Mouse (Mus musculus) heart, embryonic 11.5 days (tissue): ENCODE measurements around the gene Adamts16. TPM values are rescaled to one million over a fixed set of nuclear protein-coding genes. Genes with fewer than 3 reads are reported as not detected.

Source experiments
- ATAC-seq: fragments of 200-750 bp; cut with Nextera tagmentation; replicated peaks from 2 replicates; pipeline ENCODE4 v1.8.0; 2017; ENCODE audit warnings: moderate library complexity; ENCODE audit not compliant: insufficient number of reproducible peaks, low FRiP score, low TSS enrichment
- H3K27ac ChIP-seq: fragments of 300-500 bp; sonication (generic); 2 replicates; pipeline ENCODE4 v1.5.1; 2014; ENCODE audit warnings: mild to moderate bottlenecking, low read depth, low read length
- H3K27me3 ChIP-seq: fragments of 300-500 bp; sonication (generic); 2 replicates; pipeline ENCODE4 v1.6.1; 2014; ENCODE audit warnings: mild to moderate bottlenecking, low read length, mixed read lengths; ENCODE audit not compliant: control insufficient read depth, insufficient read depth
- H3K36me3 ChIP-seq: fragments of 300-500 bp; sonication (generic); 2 replicates; pipeline ENCODE4 v1.6.1; 2014; ENCODE audit warnings: mild to moderate bottlenecking, low read length, moderate library complexity, mixed read lengths; ENCODE audit not compliant: control insufficient read depth, insufficient read depth
- H3K4me1 ChIP-seq: fragments of 300-500 bp; sonication (generic); 2 replicates; pipeline ENCODE4 v1.6.1; 2014; ENCODE audit warnings: low read length; ENCODE audit not compliant: control insufficient read depth, insufficient read depth
- H3K4me2 ChIP-seq: fragments of 300-500 bp; sonication (generic); 2 replicates; pipeline ENCODE4 v1.6.1; 2014; ENCODE audit warnings: mild to moderate bottlenecking, moderate library complexity
- H3K4me3 ChIP-seq: fragments of 300-500 bp; sonication (generic); 2 replicates; pipeline ENCODE4 v1.5.1; 2014; ENCODE audit warnings: low read depth, low read length
- H3K9ac ChIP-seq: fragments of 300-500 bp; sonication (generic); 2 replicates; pipeline ENCODE4 v1.6.1; 2014; ENCODE audit warnings: mild to moderate bottlenecking, low read depth, low read length, moderate library complexity
- H3K9me3 ChIP-seq: fragments of 300-500 bp; sonication (generic); replicated peaks from 2 replicates; pipeline ENCODE4 v1.6.1; 2016; ENCODE audit warnings: low read length; ENCODE audit not compliant: control insufficient read depth
- WGBS: fragments of 180-500 bp; shearing (Covaris S2); extraction: QIAGEN DNeasy Blood & Tissue Kit; methylation state at CpG from one replicate; pipeline ENCODE4 v1.1.7; 2014; ENCODE audit not compliant: insufficient replicate concordance; 5-methylcytosine and 5-hydroxymethylcytosine counted together
- polyA plus RNA-seq: library from polyadenylated mRNA; unstranded; fragments of >200 nt; fragmentation: Nextera tagmentation; extraction: Ambion mirVana; gene quantifications from 2 replicates; pipeline ENCODE4 v1.2.1, GENCODE M21; 2014

Gene Adamts16
- polyA plus RNA-seq, 1 experiment from 2014 or later, result 0.10 TPM

DNA sequence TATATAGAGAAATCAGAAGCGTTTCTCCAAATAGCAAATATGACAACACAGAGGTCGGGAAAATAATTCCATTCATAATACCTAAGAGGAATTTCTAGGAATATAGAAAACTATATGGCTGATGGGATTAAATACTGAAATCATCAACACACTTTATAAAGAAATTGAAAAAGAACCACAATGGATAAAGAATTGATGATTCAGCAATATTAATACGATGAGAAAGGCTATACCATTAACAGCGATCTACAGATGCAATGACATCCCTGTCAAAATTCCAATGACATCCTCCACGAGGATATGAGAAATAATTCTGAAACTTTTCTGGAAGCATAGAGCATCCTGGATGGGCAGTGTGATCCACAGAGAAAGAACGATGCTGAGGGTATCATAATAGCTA is 76.9 kb downstream of the Adamts16 start:
- H3K9ac ChIP-seq, result no peak overlapping the region
- no peaks in the 10 kb centered on the region for H3K36me3 ChIP-seq
- H3K4me2 ChIP-seq, result no peak overlapping the region
- ATAC-seq, result no peak
- H3K9me3 ChIP-seq, result no peaks in the 10 kb centered on the region
- H3K4me3 ChIP-seq, result no peak overlapping the region
- no peak overlapping the region for H3K27ac ChIP-seq
- 74% methylated on average over 6 of the region's 6 CpGs for WGBS
- no peaks in the 10 kb centered on the region for H3K4me1 ChIP-seq
- no peaks in the 10 kb centered on the region for H3K27me3 ChIP-seq

DNA sequence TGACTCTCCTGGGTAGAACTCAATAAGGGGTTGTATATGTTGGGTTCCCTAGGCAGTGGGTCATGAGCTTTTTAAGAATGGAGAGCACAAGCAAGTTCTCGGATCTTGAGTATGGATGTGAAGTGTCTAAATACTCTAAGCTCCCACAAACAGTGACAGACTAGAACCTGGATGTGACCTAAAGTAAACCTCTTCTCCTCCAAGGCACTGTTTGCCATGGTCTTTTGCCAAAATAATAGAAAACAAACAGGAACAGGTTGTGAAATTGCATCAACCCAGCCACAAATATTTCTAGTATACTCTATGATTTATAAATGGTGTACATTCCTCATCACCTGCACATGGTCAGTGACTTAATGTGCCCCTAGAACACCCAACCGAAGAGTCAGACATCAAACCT is 79.0 kb downstream of the Adamts16 start:
- H3K4me3 ChIP-seq, result no peak overlapping the region
- no peak for ATAC-seq
- H3K27ac ChIP-seq, result no peak overlapping the region
- no peaks in the 10 kb centered on the region for H3K4me1 ChIP-seq
- H3K4me2 ChIP-seq, result no peak overlapping the region
- no peaks in the 10 kb centered on the region for H3K36me3 ChIP-seq
- H3K9ac ChIP-seq, result no peak overlapping the region
- WGBS, result 76% methylated on average over 2 of the region's 2 CpGs
- H3K27me3 ChIP-seq, result no peaks in the 10 kb centered on the region
- H3K9me3 ChIP-seq, result no peaks in the 10 kb centered on the region

DNA sequence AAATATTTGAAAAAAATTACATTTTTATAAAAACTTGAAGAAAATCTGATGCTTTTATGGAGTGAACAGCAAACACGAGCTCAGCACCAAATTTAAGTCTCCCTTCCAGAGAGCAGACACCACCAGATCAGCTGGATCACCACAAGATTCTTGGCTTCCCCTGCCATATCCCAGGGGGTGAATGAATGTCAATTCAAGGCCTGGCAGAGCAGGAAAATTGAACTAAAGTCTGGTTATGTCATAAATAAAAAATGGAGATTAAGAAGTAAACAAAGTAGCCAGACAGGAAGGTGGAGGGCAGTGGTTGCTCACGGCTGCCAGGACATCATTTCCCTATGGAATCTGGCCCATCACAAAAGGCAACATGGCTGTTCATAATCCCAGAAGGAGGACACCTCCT is 80.3 kb downstream of the Adamts16 start:
- H3K4me2 ChIP-seq, result no peak overlapping the region
- H3K36me3 ChIP-seq, result no peaks in the 10 kb centered on the region
- no peak overlapping the region for H3K9ac ChIP-seq
- H3K27me3 ChIP-seq, result no peaks in the 10 kb centered on the region
- H3K4me3 ChIP-seq, result no peak overlapping the region
- 60% methylated on average over 2 of the region's 2 CpGs for WGBS
- H3K9me3 ChIP-seq, result no peaks in the 10 kb centered on the region
- no peaks in the 10 kb centered on the region for H3K4me1 ChIP-seq
- H3K27ac ChIP-seq, result no peak overlapping the region
- ATAC-seq, result no peak

DNA sequence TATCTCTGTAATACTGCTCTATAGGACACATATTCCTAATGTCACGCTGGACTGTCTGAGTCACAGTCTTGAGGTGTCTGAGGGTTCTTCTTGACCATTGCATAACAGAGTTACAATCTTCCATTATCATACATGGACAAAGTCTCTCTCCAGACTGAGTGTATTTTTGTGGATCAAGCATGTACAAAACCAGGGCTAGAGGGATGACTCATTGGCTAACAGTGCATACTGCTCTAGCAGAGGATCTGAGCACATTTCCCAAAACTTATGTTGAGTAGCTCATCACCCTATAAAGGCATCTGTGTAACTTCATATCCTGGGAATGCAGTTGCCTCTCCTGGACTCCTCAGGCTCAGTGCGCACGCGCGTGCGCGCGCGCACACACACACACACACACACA is 81.4 kb downstream of the Adamts16 start:
- Histone ChIP-seq H3K36me3 (no peaks in the 10 kb centered on the region), H3K9ac (no peak overlapping the region), H3K27ac (no peak overlapping the region), H3K27me3 (no peaks in the 10 kb centered on the region), H3K4me3 (no peak overlapping the region), H3K4me2 (no peak overlapping the region), H3K4me1 (no peaks in the 10 kb centered on the region), H3K9me3 (no peaks in the 10 kb centered on the region)
- no peak for ATAC-seq
- 97% methylated on average over 9 of the region's 9 CpGs for WGBS

DNA sequence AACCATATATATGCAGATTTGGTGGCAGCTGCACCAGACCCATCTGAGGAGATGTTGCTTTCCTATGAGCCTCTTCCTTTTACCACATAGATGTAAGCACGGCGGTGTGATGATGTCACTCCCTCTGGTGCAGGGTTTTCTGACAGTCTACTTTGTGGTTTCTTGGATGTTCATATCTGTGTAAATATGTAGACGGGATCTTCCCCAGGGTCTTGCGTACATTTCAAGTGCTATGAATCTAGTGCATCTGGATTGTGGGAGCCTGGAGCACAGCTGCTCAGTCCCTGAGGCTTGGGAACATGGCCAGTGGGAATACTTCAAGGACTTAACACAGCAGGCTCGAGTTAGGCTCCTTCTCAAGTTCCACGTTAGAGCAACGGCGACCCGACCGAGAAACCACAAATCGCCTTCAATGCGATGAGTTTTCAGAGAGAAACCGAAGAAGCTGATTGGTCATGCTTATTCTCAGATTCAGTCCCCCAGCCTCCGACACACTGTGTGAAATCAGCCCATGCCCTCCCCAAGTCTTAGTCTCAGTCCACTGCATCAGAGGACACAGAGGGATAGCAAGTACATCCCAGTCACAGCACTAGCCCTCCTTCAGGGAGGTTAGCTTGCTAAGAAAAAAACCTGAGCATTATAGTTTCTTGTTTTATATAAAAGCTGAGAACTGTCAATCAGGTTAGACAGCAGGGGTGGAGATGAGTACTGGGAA is 95.2 kb downstream of the Adamts16 start:
- no peak overlapping the region for H3K4me2 ChIP-seq
- H3K36me3 ChIP-seq, result no peaks in the 10 kb centered on the region
- H3K9me3 ChIP-seq, result no peaks in the 10 kb centered on the region
- no peak overlapping the region for H3K9ac ChIP-seq
- no peak overlapping the region for H3K4me3 ChIP-seq
- ATAC-seq, result no peak
- H3K27ac ChIP-seq, result no peak overlapping the region
- peaks cover 14% of the 10 kb centered on the region for H3K27me3 ChIP-seq
- H3K4me1 ChIP-seq, result no peaks in the 10 kb centered on the region
- 72% methylated on average over 14 of the region's 14 CpGs for WGBS

DNA sequence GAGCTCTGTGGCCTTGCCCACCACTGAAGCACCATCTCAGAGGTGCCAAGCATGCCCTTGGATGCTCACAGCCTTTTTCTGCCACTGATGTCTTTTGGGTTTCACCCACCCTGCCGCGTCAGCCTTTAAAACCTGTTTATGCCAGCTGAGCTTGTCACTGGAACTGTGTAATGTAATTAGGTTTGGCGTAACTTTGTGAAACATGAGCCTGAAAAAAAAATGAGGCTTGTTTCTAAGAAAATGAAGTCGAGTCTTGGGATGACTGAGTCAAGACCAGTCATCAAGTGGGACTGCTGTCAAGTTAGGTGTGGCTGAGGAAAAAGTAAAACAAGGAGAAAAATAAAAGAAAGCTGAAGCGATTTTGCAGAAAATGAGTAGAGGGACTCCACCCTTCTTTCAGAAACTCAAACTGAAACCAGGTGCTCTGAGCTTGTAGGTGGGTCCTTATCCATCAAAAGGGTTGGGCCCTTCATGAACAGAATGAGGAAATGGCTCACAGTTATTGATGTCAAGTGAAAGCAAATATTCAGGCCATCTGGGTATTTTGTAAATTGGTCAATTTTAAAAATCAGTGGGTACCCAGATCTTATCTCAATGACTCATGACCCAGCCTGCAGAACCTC is 97.1 kb downstream of the Adamts16 start:
- 75% methylated on average over 5 of the region's 5 CpGs for WGBS
- no peaks in the 10 kb centered on the region for H3K9me3 ChIP-seq
- no peak overlapping the region for H3K27ac ChIP-seq
- no peak overlapping the region for H3K9ac ChIP-seq
- ATAC-seq, result no peak
- H3K4me3 ChIP-seq, result no peak overlapping the region
- H3K36me3 ChIP-seq, result no peaks in the 10 kb centered on the region
- H3K27me3 ChIP-seq, result peaks cover 14% of the 10 kb centered on the region
- H3K4me2 ChIP-seq, result no peak overlapping the region
- H3K4me1 ChIP-seq, result peaks cover 5% of the 10 kb centered on the region; the same call in 1 of the 2 replicates

DNA sequence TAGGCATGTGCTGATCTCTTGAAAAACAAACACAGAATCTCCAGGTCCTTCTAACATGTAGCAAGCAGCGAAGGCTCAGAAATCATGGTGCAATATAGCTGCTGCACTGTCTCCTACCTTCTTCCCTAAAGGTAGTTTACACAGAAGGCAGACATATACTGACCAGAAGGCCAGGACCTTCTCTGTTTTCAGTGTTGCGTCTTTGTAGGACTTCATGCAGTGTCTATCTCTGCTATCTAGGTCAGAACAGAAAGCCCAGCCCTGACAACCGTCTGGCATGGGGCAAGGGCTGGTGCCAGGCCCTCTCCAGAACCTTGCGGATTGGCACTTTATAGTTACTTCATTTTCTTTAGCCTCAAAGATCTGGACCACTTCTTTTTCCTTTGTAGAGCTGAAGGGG is 98.9 kb downstream of the Adamts16 start:
- Histone ChIP-seq H3K9me3 (no peaks in the 10 kb centered on the region), H3K27me3 (peaks cover 10% of the 10 kb centered on the region), H3K4me1 (peaks cover 5% of the 10 kb centered on the region; the same call in 1 of the 2 replicates), H3K4me3 (no peak overlapping the region), H3K9ac (no peak overlapping the region), H3K4me2 (no peak overlapping the region), H3K27ac (no peak overlapping the region), H3K36me3 (no peaks in the 10 kb centered on the region)
- 75% methylated on average over 4 of the region's 4 CpGs for WGBS
- ATAC-seq, result no peak

DNA sequence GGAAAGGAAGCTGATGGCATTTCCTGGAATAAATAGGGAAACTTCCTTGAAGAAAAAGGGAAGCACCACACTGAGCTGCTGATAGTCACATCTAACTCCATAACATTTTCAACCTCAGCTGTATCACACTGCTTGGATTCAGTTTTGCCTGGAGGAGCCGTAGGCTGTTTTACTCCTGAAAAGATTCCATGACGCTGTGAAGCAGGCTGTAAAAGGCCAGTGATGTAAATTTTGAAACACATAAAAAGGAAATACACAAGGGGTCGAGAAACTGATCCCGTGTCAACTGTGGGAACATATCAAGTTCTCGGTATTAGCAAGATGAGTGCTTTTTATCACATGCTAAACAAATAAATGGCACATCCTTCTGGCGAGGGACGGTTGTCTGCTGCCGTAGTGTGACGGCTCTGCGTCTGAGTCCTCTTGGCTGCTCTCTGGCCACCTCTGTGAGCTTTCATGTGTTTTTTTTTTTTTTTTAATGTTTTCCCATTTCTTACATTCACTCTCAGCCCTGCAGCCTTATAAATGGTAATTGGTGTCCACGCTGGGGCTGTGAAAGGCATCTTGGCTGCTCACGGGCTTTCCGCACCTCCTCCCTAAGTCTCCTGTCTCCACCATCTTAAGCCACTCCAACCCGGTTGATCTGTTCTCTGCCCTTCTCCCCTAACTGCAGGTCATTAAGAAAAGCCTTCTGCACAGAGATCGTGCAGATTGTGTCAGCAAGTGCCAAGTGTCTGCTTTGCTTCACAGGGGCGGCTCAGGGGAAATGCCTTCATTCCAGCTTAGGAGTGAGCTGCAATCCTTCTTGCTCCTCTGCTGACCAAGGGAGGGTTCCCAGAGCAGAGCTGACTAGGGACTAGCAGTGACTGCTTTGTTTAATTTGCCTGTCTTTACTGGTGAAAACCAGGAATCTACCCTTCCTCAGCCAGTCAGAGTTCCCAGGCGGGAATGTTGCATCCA is 101.0 kb downstream of the Adamts16 start:
- no peak overlapping the region for H3K4me3 ChIP-seq
- H3K27me3 ChIP-seq, result 0 out of 2 replicates have a peak, but pooled peaks cover 3% of the 10 kb centered on the region
- 23% methylated on average over 17 of the region's 17 CpGs for WGBS

More for the DNA sequence above, 101.0 kb downstream of the Adamts16 start:
- peak; percentile 36; the same call in 1 of the 2 replicates for ATAC-seq
- Histone ChIP-seq H3K9ac (no peak overlapping the region), H3K9me3 (no peaks in the 10 kb centered on the region), H3K27ac (peak overlapping the region; percentile 54; the same call in 1 of the 2 replicates), H3K4me2 (peak overlapping the region; percentile 53), H3K36me3 (no peaks in the 10 kb centered on the region), H3K4me1 (peaks cover 5% of the 10 kb centered on the region; the same call in 1 of the 2 replicates)
